Mouse (Mus musculus) spleen, adult 2 months (tissue): ENCODE results near the gene Fndc5.

ENCODE experiments used
- CTCF ChIP-seq: fragments of 200-500 bp; IDR thresholded peaks from 2 replicates; pipeline ENCODE4 v1.5.1; 2011; ENCODE audit warnings: mild to moderate bottlenecking, inconsistent platforms; ENCODE audit not compliant: insufficient read depth, insufficient read length, insufficient replicate concordance; ENCODE audit errors: extremely low read depth
- POLR2A ChIP-seq: fragments of 200-500 bp; IDR thresholded peaks from 2 replicates; pipeline ENCODE4 v1.6.1; 2011; ENCODE audit warnings: low read depth, low read length, inconsistent platforms

DNA sequence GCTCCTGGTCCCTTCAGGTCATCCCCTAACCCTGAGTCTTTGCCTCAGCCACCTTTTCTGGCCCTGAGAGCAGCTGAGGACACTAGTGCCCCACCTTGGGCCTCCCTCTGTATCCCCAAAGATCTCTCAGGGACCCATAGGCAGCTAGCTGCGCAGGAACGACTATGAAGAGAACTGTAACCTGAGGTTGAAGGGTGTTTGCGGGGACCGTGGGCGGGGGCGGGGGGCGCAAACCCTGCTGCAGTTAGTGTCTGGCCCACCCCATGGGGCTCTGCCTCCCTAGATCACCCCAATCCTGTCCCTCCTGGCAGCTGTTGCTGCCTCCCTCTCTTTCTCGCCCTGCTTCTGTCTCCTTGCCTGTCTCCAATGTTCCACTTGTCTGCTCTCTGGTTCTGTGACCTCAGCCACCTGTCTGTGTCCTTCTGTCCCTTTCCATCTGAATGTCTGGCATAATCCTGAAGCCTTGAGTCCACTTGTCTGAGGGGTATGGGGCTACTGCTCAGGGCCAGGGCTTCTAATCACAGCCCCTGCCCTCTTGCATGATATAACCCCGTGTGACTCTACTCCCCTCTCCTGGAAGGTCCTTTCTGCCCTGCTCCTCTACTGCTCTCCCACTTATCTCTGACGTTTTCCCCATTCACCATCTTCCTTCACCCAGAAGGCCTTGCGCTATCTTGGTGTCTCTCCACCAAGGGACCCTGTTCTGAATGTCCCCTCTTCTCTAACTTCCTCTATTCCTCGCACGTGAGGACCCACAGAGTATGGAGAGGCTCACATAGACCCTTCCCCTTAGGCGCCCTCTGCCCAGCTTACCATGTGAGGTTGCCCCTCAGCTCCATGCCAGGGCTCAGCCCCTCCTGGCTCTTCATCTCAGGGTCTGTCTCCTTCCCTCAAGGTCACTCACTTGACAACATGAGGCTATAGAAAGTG is 858 bp downstream of the Fndc5 start:
- TF ChIP-seq CTCF (no peak), POLR2A (no peak)
